Mouse (Mus musculus): ENCODE measurements around the gene Olfr1408.

Olfr1408 gene

DNA sequence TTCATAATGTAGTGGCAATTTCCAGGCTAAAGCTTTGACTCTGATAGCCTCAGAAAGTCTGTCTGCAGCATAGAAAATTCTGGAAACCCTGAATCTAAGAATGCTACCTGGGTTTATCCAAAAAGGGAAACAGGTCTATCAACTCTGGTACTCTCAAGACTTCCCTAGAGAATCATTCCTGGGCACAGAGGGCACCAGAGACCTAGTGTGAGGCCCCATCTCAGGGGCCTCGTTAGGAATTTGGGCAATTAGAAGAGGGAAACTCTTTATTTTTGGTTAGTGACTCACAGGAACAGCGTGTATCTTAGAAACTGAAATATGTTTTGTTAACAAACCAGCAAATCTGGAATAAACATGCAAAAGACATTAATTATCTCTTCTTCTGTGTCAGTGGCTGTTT is at the start of gene Olfr1408:
Gene Olfr1408 (minus strand): TSS at position 101 of the 400 bp plus-strand sequence.
- no peak for DNase-seq

DNA sequence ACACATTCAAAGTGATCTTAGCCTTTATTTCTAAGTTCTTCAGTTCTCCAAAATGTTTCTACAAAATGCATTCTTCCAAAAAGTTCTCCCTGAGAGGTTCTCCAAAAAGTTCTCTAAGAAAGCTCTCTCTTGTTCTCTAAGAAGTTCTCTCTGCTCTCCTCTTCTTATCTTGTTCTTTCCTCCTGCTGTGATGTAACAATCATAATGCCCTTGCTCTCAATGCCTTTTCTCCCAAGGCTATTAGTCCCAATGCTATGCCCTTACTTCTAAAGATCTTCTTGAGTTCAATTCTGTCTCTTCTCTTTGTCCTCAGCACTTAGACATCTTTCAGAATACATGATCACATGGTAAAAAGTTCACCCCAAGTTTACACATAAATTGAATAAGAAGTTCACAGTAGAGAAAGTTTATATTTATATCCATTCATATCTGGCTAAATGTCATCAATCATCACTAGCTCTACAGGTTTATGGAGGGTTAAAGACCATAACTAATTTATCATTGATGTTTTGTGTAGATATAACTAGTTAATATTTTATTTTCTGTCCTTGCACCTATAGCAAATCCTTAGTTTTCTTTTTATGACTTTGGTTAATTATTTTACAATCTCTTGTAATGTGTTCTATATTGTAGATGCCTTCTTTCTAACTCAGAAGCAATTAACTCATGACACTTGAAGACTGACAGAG is 37.1 kb upstream of the Olfr1408 start:
- DNase-seq = no peak

Measured in kidney, postnatal 36 days (tissue).